Mouse (Mus musculus) liver, embryonic 14.5 days (tissue): ENCODE measurements around the gene Vps50. TPM values are rescaled to one million over a fixed set of nuclear protein-coding genes. Genes with fewer than 3 reads are reported as not detected.

Experiments used
- ATAC-seq: fragments of 200-750 bp; cut with Nextera tagmentation; 2 replicates; pipeline ENCODE4 v1.8.0; 2017; ENCODE audit warnings: moderate number of reproducible peaks, mild to moderate bottlenecking, moderate library complexity; ENCODE audit not compliant: insufficient read depth
- DNase-seq, 3 experiments: peaks; one replicate each; pipeline ENCODE4 v3.0.0-alpha.2; 2012 to 2013; ENCODE audit warnings: low read depth in 3 of 3, low spot score in 3 of 3
- H3K27ac ChIP-seq: fragments of 300-500 bp; sonication (generic); 2 replicates; pipeline ENCODE4 v1.5.1; 2014; ENCODE audit warnings: moderate library complexity, mild to moderate bottlenecking, control low read depth, inconsistent platforms
- H3K27me3 ChIP-seq: fragments of 300-500 bp; sonication (generic); 2 replicates; pipeline ENCODE4 v1.6.1; 2014; ENCODE audit warnings: mild to moderate bottlenecking, low read length, moderate library complexity; ENCODE audit not compliant: control insufficient read depth, insufficient read depth
- H3K36me3 ChIP-seq: fragments of 300-500 bp; sonication (generic); replicated peaks from 2 replicates; pipeline ENCODE4 v1.6.1; 2014; ENCODE audit warnings: low read depth; ENCODE audit not compliant: control insufficient read depth, insufficient read depth
- H3K4me1 ChIP-seq, 2 experiments: fragments of 200-500 bp in 1 of 2; fragments of 300-500 bp in 1 of 2; sonication (generic) in 1 of 2; replicated peaks; 2 replicates each; pipeline ENCODE4 v1.6.1; 2012 to 2014; ENCODE audit warnings: antibody characterized with exemption in 1 of 2, inconsistent platforms in 1 of 2, low read length in 1 of 2; ENCODE audit not compliant: control insufficient read depth in 2 of 2, insufficient read depth in 2 of 2
- H3K4me2 ChIP-seq: fragments of 300-500 bp; sonication (generic); 2 replicates; pipeline ENCODE4 v1.6.1; 2014; ENCODE audit warnings: low read depth, mild to moderate bottlenecking, control low read depth, moderate library complexity
- H3K4me3 ChIP-seq, 2 experiments: fragments of 200-500 bp in 1 of 2; fragments of 300-500 bp in 1 of 2; sonication (generic) in 1 of 2; 2 replicates each; pipeline ENCODE4 v1.5.1; 2012 to 2014; ENCODE audit warnings: low read depth in 2 of 2, low read length in 2 of 2, mild to moderate bottlenecking in 2 of 2, control low read depth in 1 of 2, inconsistent platforms in 1 of 2, moderate library complexity in 1 of 2; ENCODE audit not compliant: insufficient read depth in 1 of 2
- H3K9ac ChIP-seq: fragments of 300-500 bp; sonication (generic); replicated peaks from 2 replicates; pipeline ENCODE4 v1.6.1; 2014; ENCODE audit warnings: mild to moderate bottlenecking, control low read depth, moderate library complexity
- H3K9me3 ChIP-seq: fragments of 300-500 bp; sonication (generic); 2 replicates; pipeline ENCODE4 v1.6.1; 2016; ENCODE audit warnings: low read length, mixed read lengths; ENCODE audit not compliant: control insufficient read depth
- CTCF ChIP-seq: IDR thresholded peaks from 2 replicates; pipeline ENCODE4 v1.5.1; 2016; ENCODE audit warnings: antibody characterized with exemption, low read depth, control low read depth
- EP300 ChIP-seq: IDR thresholded peaks from 2 replicates; pipeline ENCODE4 v1.6.1; 2016; ENCODE audit warnings: antibody characterized with exemption, low read depth
- WGBS: fragments of 180-500 bp; shearing (Covaris S2); extraction: QIAGEN DNeasy Blood & Tissue Kit; methylation state at CpG from one replicate; pipeline ENCODE4 v1.1.7; 2014; ENCODE audit not compliant: insufficient replicate concordance; 5-methylcytosine and 5-hydroxymethylcytosine counted together
- polyA plus RNA-seq, 2 experiments: library from polyadenylated mRNA; depleted of rRNA in 1 of 2; stranded (reverse) in 1 of 2; unstranded in 1 of 2; fragments of >200 nt; fragmentation: Nextera tagmentation in 1 of 2; extraction: Ambion mirVana in 1 of 2; gene quantifications; 2 replicates each; pipeline versions ENCODE4 v1.2.1 to v1.2.3; 2012 to 2014

The Vps50 gene
- polyA plus RNA-seq, 2 experiments = 4.4 to 10.7 TPM

GRCm38 (mm10) chr6:3511612-3512011, 13.4 kb downstream of the Vps50 start:
- WGBS = 70% methylated on average over 11 of the region's 11 CpGs
- DNase-seq = no peak

GRCm38 (mm10) chr6:3512611-3513010, 14.4 kb downstream of the Vps50 start:
- no peak for TF ChIP-seq EP300
- no peak for TF ChIP-seq CTCF
- H3K4me1 ChIP-seq = no peaks in the 10 kb centered on the region
- WGBS = 36% methylated on average over 3 of the region's 3 CpGs
- no peak overlapping the region for H3K9ac ChIP-seq
- H3K27ac ChIP-seq = no peak overlapping the region
- ATAC-seq (no peak), DNase-seq (no peak)
- no peaks in the 10 kb centered on the region for H3K36me3 ChIP-seq
- H3K4me2 ChIP-seq = no peak overlapping the region
- no peaks in the 10 kb centered on the region for H3K9me3 ChIP-seq
- no peak overlapping the region for H3K4me3 ChIP-seq
- no peaks in the 10 kb centered on the region for H3K27me3 ChIP-seq

More at GRCm38 (mm10) chr6:3511612-3512011, 13.4 kb downstream of the Vps50 start:
- no peak overlapping the region for H3K4me2 ChIP-seq
- no peaks in the 10 kb centered on the region for H3K9me3 ChIP-seq
- no peaks in the 10 kb centered on the region for H3K27me3 ChIP-seq
- no peak overlapping the region for H3K4me3 ChIP-seq
- ATAC-seq = no peak
- H3K4me1 ChIP-seq = no peaks in the 10 kb centered on the region
- no peak overlapping the region for H3K9ac ChIP-seq
- no peak overlapping the region for H3K27ac ChIP-seq
- TF ChIP-seq EP300 (no peak), CTCF (no peak)
- H3K36me3 ChIP-seq = no peaks in the 10 kb centered on the region

GRCm38 (mm10) chr6:3528198-3528597, 30.0 kb downstream of the Vps50 start:
- DNase-seq (no peak), ATAC-seq (no peak)
- 64% methylated on average over 4 of the region's 4 CpGs for WGBS
- H3K4me1 ChIP-seq = no peaks in the 10 kb centered on the region
- no peaks in the 10 kb centered on the region for H3K9me3 ChIP-seq
- H3K4me2 ChIP-seq = no peak overlapping the region
- H3K4me3 ChIP-seq = no peak overlapping the region
- H3K9ac ChIP-seq = no peak overlapping the region
- TF ChIP-seq EP300 = no peak
- no peak for TF ChIP-seq CTCF
- no peaks in the 10 kb centered on the region for H3K36me3 ChIP-seq
- H3K27me3 ChIP-seq = no peaks in the 10 kb centered on the region
- H3K27ac ChIP-seq = no peak overlapping the region

- 77% methylated on average over 5 of the region's 5 CpGs for WGBS
Measured at GRCm38 (mm10) chr6:3531445-3531844, 33.3 kb downstream of the Vps50 start.

GRCm38 (mm10) chr6:3536048-3536447, 37.9 kb downstream of the Vps50 start:
- Histone ChIP-seq H3K27ac (no peak overlapping the region), H3K4me2 (no peak overlapping the region), H3K4me3 (no peak overlapping the region), H3K27me3 (no peaks in the 10 kb centered on the region), H3K9me3 (no peaks in the 10 kb centered on the region), H3K4me1 (no peaks in the 10 kb centered on the region), H3K36me3 (no peaks in the 10 kb centered on the region), H3K9ac (no peak overlapping the region)
- TF ChIP-seq EP300 (no peak), CTCF (no peak)
- DNase-seq = no peak
- WGBS = 13% methylated on average over 1 of the region's 1 CpGs
- ATAC-seq = no peak

More at GRCm38 (mm10) chr6:3531445-3531844, 33.3 kb downstream of the Vps50 start:
- no peak for TF ChIP-seq EP300
- no peak for TF ChIP-seq CTCF
- H3K4me2 ChIP-seq = no peak overlapping the region
- H3K4me1 ChIP-seq = no peaks in the 10 kb centered on the region
- H3K9ac ChIP-seq = no peak overlapping the region
- no peaks in the 10 kb centered on the region for H3K36me3 ChIP-seq
- no peaks in the 10 kb centered on the region for H3K9me3 ChIP-seq
- DNase-seq (no peak), ATAC-seq (no peak)
- no peak overlapping the region for H3K4me3 ChIP-seq
- no peak overlapping the region for H3K27ac ChIP-seq
- no peaks in the 10 kb centered on the region for H3K27me3 ChIP-seq
